Mouse (Mus musculus) midbrain, postnatal 0 days (tissue): ENCODE measurements around the gene Zfhx2. TPM values are rescaled to one million over a fixed set of nuclear protein-coding genes. Genes with fewer than 3 reads are reported as not detected.

Experiments
- ATAC-seq: fragments of 200-750 bp; cut with Nextera tagmentation; 2 replicates; pipeline ENCODE4 v1.8.0; 2017; ENCODE audit warnings: moderate number of reproducible peaks, mild to moderate bottlenecking, moderate TSS enrichment, moderate library complexity; ENCODE audit not compliant: low FRiP score
- DNase-seq: peaks from one replicate; pipeline ENCODE4 v3.0.0-alpha.2; 2015; ENCODE audit warnings: low spot score
- H3K27ac ChIP-seq: fragments of 300-500 bp; sonication (generic); 2 replicates; pipeline ENCODE4 v1.5.1; 2014; ENCODE audit warnings: low read depth, mild to moderate bottlenecking, low read length, mixed read lengths
- H3K27me3 ChIP-seq: fragments of 300-500 bp; sonication (generic); 2 replicates; pipeline ENCODE4 v1.6.1; 2014; ENCODE audit warnings: low read length, control low read depth, mixed read lengths; ENCODE audit not compliant: insufficient read depth
- H3K36me3 ChIP-seq: fragments of 300-500 bp; sonication (generic); 2 replicates; pipeline ENCODE4 v1.6.1; 2014; ENCODE audit warnings: low read length, control low read depth, mixed read lengths; ENCODE audit not compliant: insufficient read depth
- H3K4me1 ChIP-seq: fragments of 300-500 bp; sonication (generic); 2 replicates; pipeline ENCODE4 v1.6.1; 2014; ENCODE audit warnings: mild to moderate bottlenecking, control low read depth, antibody characterized with exemption, low read length, mixed read lengths; ENCODE audit not compliant: insufficient read depth
- H3K4me2 ChIP-seq: fragments of 300-500 bp; sonication (generic); 2 replicates; pipeline ENCODE4 v1.6.1; 2014; ENCODE audit warnings: low read depth, mild to moderate bottlenecking, low read length, mixed read lengths; ENCODE audit not compliant: poor library complexity, severe bottlenecking
- H3K4me3 ChIP-seq: fragments of 300-500 bp; sonication (generic); 2 replicates; pipeline ENCODE4 v1.5.1; 2014; ENCODE audit warnings: low read depth, mild to moderate bottlenecking, low read length, moderate library complexity
- H3K9ac ChIP-seq: fragments of 300-500 bp; sonication (generic); replicated peaks from 2 replicates; pipeline ENCODE4 v1.6.1; 2014; ENCODE audit warnings: mild to moderate bottlenecking, low read length, moderate library complexity, mixed read lengths; ENCODE audit not compliant: poor library complexity, severe bottlenecking
- H3K9me3 ChIP-seq: fragments of 300-500 bp; sonication (generic); 2 replicates; pipeline ENCODE4 v1.6.1; 2016; ENCODE audit warnings: low read length, control low read depth
- CTCF ChIP-seq: IDR thresholded peaks from 2 replicates; pipeline ENCODE4 v1.5.1; 2016; ENCODE audit warnings: antibody characterized with exemption, mild to moderate bottlenecking
- WGBS: fragments of 180-500 bp; shearing (Covaris S2); extraction: QIAGEN DNeasy Blood & Tissue Kit; methylation state at CpG from one replicate; pipeline ENCODE4 v1.1.7; 2014; 5-methylcytosine and 5-hydroxymethylcytosine counted together
- polyA plus RNA-seq: library from polyadenylated mRNA; unstranded; fragments of >200 nt; fragmentation: Nextera tagmentation; extraction: Ambion mirVana; gene quantifications from 2 replicates; pipeline ENCODE4 v1.2.1, GENCODE M21; 2015
- total RNA-seq: library from RNA; depleted of rRNA; stranded (reverse); fragments of >200 nt; gene quantifications from 2 replicates; pipeline ENCODE4 v1.2.3, GENCODE M21; 2014

The Zfhx2 gene
- total and polyA plus RNA-seq, 2 experiments from 2014 or later, result 14.2 to 16.4 TPM

DNA sequence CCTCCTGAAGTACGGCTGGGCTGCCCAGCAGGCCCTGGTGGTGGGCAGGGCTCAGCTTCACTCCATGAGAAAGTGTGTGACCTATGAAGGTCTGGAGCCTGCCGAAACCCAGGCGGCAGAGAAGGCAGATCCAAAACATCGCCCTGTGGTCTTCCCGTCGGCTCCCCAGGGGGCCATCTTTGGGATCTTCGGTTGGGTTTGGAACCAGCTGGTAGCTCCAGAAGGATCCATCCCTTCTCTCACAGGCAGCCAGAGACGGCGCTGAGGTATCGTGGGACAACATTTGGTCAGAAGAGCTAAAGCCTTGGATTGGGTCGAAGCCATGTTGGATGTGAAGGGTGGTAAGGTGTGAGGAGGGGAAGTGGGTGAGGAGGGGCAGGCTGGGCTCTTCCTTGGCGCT, 17.7 kb downstream of the Zfhx2 start:
- TF ChIP-seq CTCF, result no peak
- Histone ChIP-seq H3K36me3 (peaks cover 40% of the 10 kb centered on the region), H3K9ac (no peak overlapping the region), H3K4me1 (peaks cover 11% of the 10 kb centered on the region; the same call in 1 of the 2 replicates), H3K4me2 (no peak overlapping the region), H3K27me3 (no peaks in the 10 kb centered on the region), H3K4me3 (no peak overlapping the region), H3K27ac (no peak overlapping the region), H3K9me3 (no peaks in the 10 kb centered on the region)
- no peak for DNase-seq
- 95% methylated on average over 12 of the region's 12 CpGs for WGBS
- ATAC-seq, result no peak

DNA sequence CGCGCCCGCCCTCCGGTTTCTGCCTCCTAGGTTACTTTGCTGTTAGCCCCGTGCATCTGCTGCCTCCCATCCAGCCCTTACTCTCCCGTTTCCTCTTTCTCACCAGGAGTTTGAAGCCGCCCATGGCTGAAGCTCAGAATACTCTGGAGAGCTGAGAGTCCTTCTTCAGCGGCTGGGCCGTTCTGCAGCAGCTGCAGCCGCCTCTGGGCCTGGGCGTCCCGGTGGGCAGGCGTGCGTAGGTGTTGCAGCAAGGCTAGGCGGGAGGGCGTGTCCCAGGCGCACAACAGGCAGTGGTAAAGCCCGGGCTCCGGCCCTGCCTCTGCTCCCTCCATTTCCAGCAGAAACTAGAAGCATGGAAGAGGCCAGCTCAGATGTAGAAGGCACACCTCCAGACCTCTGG, 20.4 kb downstream of the Zfhx2 start:
- Histone ChIP-seq H3K36me3 (peaks cover 55% of the 10 kb centered on the region), H3K27ac (no peak overlapping the region), H3K4me2 (no peak overlapping the region), H3K9me3 (no peaks in the 10 kb centered on the region), H3K27me3 (no peaks in the 10 kb centered on the region), H3K4me3 (no peak overlapping the region), H3K9ac (0 out of 2 replicates have a peak overlapping the region, but pooled peaks have one; percentile 19), H3K4me1 (no peaks in the 10 kb centered on the region)
- WGBS, result 38% methylated on average over 19 of the region's 19 CpGs
- DNase-seq (no peak), ATAC-seq (no peak)
- no peak for TF ChIP-seq CTCF

DNA sequence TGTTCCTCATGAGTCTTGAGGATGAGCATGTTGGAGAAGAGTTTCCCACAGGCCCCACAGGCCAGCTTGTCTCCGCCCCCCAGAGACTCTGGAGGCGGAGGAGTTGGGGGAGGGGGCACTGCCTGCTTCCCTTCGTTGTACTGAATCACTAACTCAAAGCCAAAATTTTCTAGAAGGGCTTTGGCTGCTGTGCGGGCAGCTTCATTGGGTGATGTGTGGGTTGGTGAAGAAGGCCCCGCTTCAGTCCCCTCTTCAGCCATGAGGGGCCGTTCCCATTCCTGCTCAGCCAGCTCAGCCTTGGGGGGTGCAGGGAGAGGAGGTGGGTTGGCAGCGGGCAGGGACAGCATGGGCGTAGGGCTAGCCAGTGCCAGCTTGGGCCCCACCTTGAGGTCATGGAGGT, 26.1 kb downstream of the Zfhx2 start:
- H3K9ac ChIP-seq, result no peak overlapping the region
- TF ChIP-seq CTCF, result no peak
- H3K36me3 ChIP-seq, result peaks cover 65% of the 10 kb centered on the region
- H3K4me2 ChIP-seq, result no peak overlapping the region
- H3K9me3 ChIP-seq, result no peaks in the 10 kb centered on the region
- H3K27ac ChIP-seq, result no peak overlapping the region
- 93% methylated on average over 8 of the region's 8 CpGs for WGBS
- DNase-seq (no peak), ATAC-seq (no peak)
- no peaks in the 10 kb centered on the region; the same call in 1 of the 2 replicates for H3K4me1 ChIP-seq
- H3K4me3 ChIP-seq, result no peak overlapping the region
- H3K27me3 ChIP-seq, result no peaks in the 10 kb centered on the region

DNA sequence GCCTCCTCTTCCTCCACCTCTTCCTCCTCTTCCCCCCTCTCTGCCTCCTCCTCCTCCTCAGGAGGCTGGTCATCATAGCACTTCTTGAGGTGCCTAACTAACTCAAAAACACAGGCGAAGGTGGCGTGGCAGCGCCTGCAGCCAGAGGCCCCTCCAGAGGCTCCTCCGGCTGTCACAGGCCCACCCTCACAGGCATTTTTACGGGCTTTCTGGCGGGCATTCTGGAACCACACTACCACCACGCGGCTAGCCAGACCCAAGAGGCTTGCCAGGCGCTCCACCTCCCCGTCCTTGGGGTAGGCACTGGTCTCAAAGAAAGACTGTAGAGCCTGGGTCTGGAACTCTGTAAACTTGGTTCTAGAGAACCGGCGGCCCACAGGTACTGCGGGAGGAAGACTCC, 26.7 kb downstream of the Zfhx2 start:
- no peak for TF ChIP-seq CTCF
- DNase-seq, result no peak
- H3K27ac ChIP-seq, result 0 out of 2 replicates have a peak overlapping the region, but pooled peaks have one; percentile 18
- H3K9me3 ChIP-seq, result no peaks in the 10 kb centered on the region
- WGBS, result 88% methylated on average over 13 of the region's 13 CpGs
- no peaks in the 10 kb centered on the region for H3K27me3 ChIP-seq
- no peak overlapping the region for H3K9ac ChIP-seq
- no peak for ATAC-seq
- H3K4me2 ChIP-seq, result no peak overlapping the region
- peaks cover 64% of the 10 kb centered on the region for H3K36me3 ChIP-seq
- no peak overlapping the region for H3K4me3 ChIP-seq
- no peaks in the 10 kb centered on the region; the same call in 1 of the 2 replicates for H3K4me1 ChIP-seq

DNA sequence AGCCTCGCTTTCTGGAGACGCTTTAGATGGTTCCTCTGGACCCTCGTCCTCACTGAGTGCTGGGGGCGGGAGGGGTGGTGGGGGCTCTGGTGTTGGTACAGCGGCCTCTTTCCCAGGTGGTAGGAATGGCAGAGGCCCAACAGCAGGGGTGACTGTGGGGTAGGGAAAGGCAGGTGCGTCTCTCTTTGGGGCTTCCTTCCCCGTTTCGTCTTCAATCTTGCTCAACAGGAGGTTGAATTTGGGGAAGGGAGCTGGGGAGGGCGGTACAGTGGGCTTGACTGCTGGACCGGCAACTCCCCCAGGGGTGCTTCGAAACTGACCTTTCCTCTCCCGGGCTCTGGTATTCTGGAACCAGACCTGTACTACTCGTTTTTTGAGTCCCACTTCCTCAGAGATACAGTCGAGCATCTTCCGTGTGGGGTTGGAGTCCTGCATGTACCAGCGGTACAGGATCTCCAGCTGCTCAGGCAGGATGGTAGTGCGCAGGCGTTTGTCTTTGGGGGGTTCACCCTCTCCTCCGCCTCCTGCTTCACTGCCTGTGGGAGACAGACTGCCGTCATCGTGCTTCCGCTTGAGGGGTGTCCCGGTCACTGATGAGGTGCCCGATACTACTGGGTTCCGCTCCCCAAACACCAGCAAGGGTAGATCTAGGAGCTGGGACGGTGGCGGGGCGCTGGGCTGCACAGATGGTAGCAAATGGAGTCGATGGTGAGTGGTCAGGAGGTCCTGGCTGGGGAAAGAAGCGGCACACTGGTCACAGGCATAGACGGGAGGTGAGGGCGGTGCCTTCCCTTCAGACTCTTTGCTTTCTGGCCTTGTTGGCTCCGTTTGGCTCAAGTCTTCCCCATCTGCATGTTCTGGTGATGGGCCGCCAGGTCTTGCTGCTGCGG, 27.4 kb downstream of the Zfhx2 start:
- no peak for DNase-seq

More for the DNA sequence above, 27.4 kb downstream of the Zfhx2 start:
- no peak for ATAC-seq
- no peak overlapping the region for H3K4me2 ChIP-seq
- H3K36me3 ChIP-seq, result peaks cover 57% of the 10 kb centered on the region
- 87% methylated on average over 35 of the region's 35 CpGs for WGBS
- no peaks in the 10 kb centered on the region for H3K27me3 ChIP-seq
- TF ChIP-seq CTCF, result no peak
- no peak overlapping the region for H3K4me3 ChIP-seq
- no peak overlapping the region for H3K27ac ChIP-seq
- H3K9ac ChIP-seq, result no peak overlapping the region
- H3K4me1 ChIP-seq, result no peaks in the 10 kb centered on the region; the same call in 1 of the 2 replicates
- no peaks in the 10 kb centered on the region for H3K9me3 ChIP-seq
